Mouse (Mus musculus): Measurements from ENCODE around the gene Pbp2.

DNA sequence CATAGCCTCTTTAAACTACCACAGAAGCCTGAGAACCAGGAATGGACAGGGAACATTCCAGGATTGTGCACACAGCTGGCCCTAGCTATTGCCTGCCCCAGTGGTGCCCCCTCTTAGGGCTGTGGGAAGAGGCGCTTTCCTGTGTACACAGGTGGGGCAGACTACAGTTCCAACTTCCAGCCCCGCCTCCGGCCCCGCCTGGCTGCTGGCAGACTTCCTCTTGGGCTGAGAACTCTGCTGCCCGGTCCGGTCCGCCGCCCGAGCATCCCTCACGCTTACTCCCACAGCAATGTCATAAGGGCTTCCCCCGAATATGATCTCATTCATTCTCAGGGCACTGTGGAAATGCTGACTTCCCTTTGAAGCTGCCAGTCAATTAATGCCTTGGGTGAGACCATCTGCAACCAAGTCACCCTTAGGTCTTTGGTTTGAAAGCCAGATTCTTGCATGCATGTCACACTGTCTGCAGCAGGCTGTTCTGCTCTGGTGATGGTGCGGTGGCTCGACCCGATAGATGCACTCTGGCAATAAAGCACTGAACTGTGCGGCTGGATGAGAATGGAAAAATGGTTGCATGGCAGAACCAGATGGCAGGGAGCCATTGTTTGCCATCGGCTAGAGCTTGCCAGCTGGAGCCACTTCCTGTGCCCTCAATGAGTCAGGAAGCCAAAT, 13.2 kb upstream of the Pbp2 start:
- TF ChIP-seq CTCF (IDR thresholded peaks at IDR 0.05; ENCODE audit: low read depth): no peak
- TF ChIP-seq EP300 (optimal IDR thresholded peaks at IDR 0.05): no peak
